11 mouse cellular contexts compared by ENCODE assay signal in genomic region chr6:88782981-88783397, GRCm38 (mm10). TPM values are rescaled to one million over a fixed set of nuclear protein-coding genes. Genes with fewer than 3 reads are reported as not detected.
A peak's percentile ranks its signal among the peaks of the same experiment; 100 is the strongest.
DNase-seq lines count a peak whose midpoint lies in the region; ATAC-seq lines count a peak whose summit lies in the region.
"Had no signal": no experiment of that assay in that cellular context is flagged by ENCODE, and none has a peak within 500 bp of the region (broad histone marks: within the 10 kb centered on the region; RNA-seq: fewer than 3 reads in every experiment).

No protein-coding gene starts in this region.

- ATAC-seq in common myeloid progenitor, adult 5-6 weeks (replicated peaks; ENCODE audit: low read depth, poor library complexity, severe bottlenecking): peak; percentile 87
- ATAC-seq in liver, embryonic 16.5 days (ENCODE audit: low read depth): peak; percentile 92

- no peaks in the 10 kb centered on the region for H3K9me3 ChIP-seq in liver, embryonic 16.5 days (replicated peaks; ENCODE audit: control insufficient read depth, low read length)
- no peaks in the 10 kb centered on the region for H3K9me3 ChIP-seq in midbrain, embryonic 10.5 days (replicated peaks)
- H3K9me3 ChIP-seq: forebrain, embryonic 12.5 days; neural tube, embryonic 15.5 days had no signal

- H3K36me3 ChIP-seq in liver, embryonic 16.5 days (ENCODE audit: control insufficient read depth, insufficient read depth): no peaks in the 10 kb centered on the region
- no peaks in the 10 kb centered on the region for H3K36me3 ChIP-seq in midbrain, embryonic 10.5 days
- H3K36me3 ChIP-seq: forebrain, embryonic 12.5 days; neural tube, embryonic 15.5 days had no signal

- peak; percentile 77 for DNase-seq in spleen, adult 12 weeks (ENCODE audit: low spot score)
- no peak for DNase-seq in spleen, adult 18-20 months
- no peak for DNase-seq in midbrain, embryonic 10.5 days (ENCODE audit: low spot score)
- no peak for DNase-seq in gastrocnemius, adult 18-20 months (ENCODE audit: low spot score)
- DNase-seq in gastrocnemius, postnatal 10 days: no peak
- DNase-seq: cerebellum, adult 9-11 months had no signal

- no peaks in the 10 kb centered on the region for H3K27me3 ChIP-seq in liver, embryonic 16.5 days (ENCODE audit: control insufficient read depth, insufficient read depth, low read depth, low read length)
- peaks cover 4% of the 10 kb centered on the region; the same call in 1 of the 2 replicates for H3K27me3 ChIP-seq in midbrain, embryonic 10.5 days (ENCODE audit: low read depth, poor library complexity, severe bottlenecking)
- H3K27me3 ChIP-seq: neural tube, embryonic 15.5 days had no signal

- H3K27ac ChIP-seq in liver, embryonic 16.5 days (ENCODE audit: low read length): peak overlapping the region; percentile 93
- H3K27ac ChIP-seq in midbrain, embryonic 10.5 days (replicated peaks): no peak overlapping the region
- H3K27ac ChIP-seq: forebrain, embryonic 12.5 days; macrophage; neural tube, embryonic 15.5 days had no signal

- peaks cover 48% of the 10 kb centered on the region for H3K4me1 ChIP-seq in liver, embryonic 16.5 days (ENCODE audit: control insufficient read depth, low read depth, low read length)
- H3K4me1 ChIP-seq in midbrain, embryonic 10.5 days: peaks cover 35% of the 10 kb centered on the region

- H3K4me3 ChIP-seq in liver, embryonic 16.5 days (ENCODE audit: low read depth, low read length): no peak overlapping the region
- no peak overlapping the region for H3K4me3 ChIP-seq in midbrain, embryonic 10.5 days
- H3K4me3 ChIP-seq: forebrain, embryonic 12.5 days; neural tube, embryonic 15.5 days had no signal

- WGBS in liver, embryonic 16.5 days (ENCODE audit: insufficient replicate concordance): 27% methylated on average over 4 of the region's 4 CpGs
- 54% methylated on average over 4 of the region's 4 CpGs for WGBS in midbrain, embryonic 10.5 days

- peak overlapping the region; percentile 47 for H3K4me2 ChIP-seq in liver, embryonic 16.5 days (ENCODE audit: low read depth, low read length)
- H3K4me2 ChIP-seq: forebrain, embryonic 12.5 days; neural tube, embryonic 15.5 days had no signal

- H3K9ac ChIP-seq in liver, embryonic 16.5 days (ENCODE audit: low read depth, low read length): peak overlapping the region; percentile 43
- H3K9ac ChIP-seq: forebrain, embryonic 12.5 days; neural tube, embryonic 15.5 days had no signal

RNA-seq across cellular contexts. Expression of gene Mgll, which starts 58.8 kb away (rescaled TPM):
- total RNA-seq in common myeloid progenitor, adult 5-6 weeks (2017): 1.1 and 4.0 TPM in 2 replicates
- polyA plus RNA-seq in liver, embryonic 16.5 days (2015; fragmentation: Nextera tagmentation; extraction: Ambion mirVana): 62.3 and 62.4 TPM in 2 replicates
- polyA plus RNA-seq in midbrain, embryonic 10.5 days (2016; fragmentation: Nextera tagmentation; extraction: Ambion mirVana): 3.9 and 4.1 TPM in 2 replicates
- total RNA-seq in gastrocnemius, adult 18-20 months (2021): 10 to 100 TPM; 25.2 to 45.8 TPM
- 10 to 100 TPM; 66.8 to 73.4 TPM for total RNA-seq in gastrocnemius, postnatal 10 days (2021)

RNA-seq across cellular contexts. Expression of gene Abtb1, which starts 58.8 kb away (rescaled TPM):
- total RNA-seq in common myeloid progenitor, adult 5-6 weeks (2017): 20.7 and 46.4 TPM in 2 replicates
- polyA plus RNA-seq in liver, embryonic 16.5 days (2015; fragmentation: Nextera tagmentation; extraction: Ambion mirVana): 61.0 and 65.2 TPM in 2 replicates
- polyA plus RNA-seq in midbrain, embryonic 10.5 days (2016; fragmentation: Nextera tagmentation; extraction: Ambion mirVana): 22.5 and 26.3 TPM in 2 replicates
- total RNA-seq in gastrocnemius, adult 18-20 months (2021): 10 to 100 TPM; 20.6 to 23.2 TPM
- 10 to 100 TPM; 15.6 to 17.9 TPM for total RNA-seq in gastrocnemius, postnatal 10 days (2021)
